Mouse (Mus musculus): ENCODE results near the gene Olfr323. TPM values are rescaled to one million over a fixed set of nuclear protein-coding genes. Genes with fewer than 3 reads are reported as not detected.

The Olfr323 gene
- polyA plus RNA-seq, 1 experiment from 2014 or later, result not detected

GRCm38 (mm10) chr11:58626146-58626545 is 4.2 kb downstream of the Olfr323 start:
- no peak overlapping the region for H3K27ac ChIP-seq
- H3K27me3 ChIP-seq, result no peaks in the 10 kb centered on the region
- no peaks in the 10 kb centered on the region for H3K36me3 ChIP-seq (replicated peaks)
- WGBS, result 47% methylated on average over 4 of the region's 4 CpGs
- no peak for ATAC-seq (ENCODE audit: low FRiP score)
- H3K9ac ChIP-seq, result no peak overlapping the region
- H3K4me2 ChIP-seq, result no peak overlapping the region
- no peaks in the 10 kb centered on the region for H3K4me1 ChIP-seq
- no peak overlapping the region for H3K4me3 ChIP-seq (replicated peaks)
- no peaks in the 10 kb centered on the region for H3K9me3 ChIP-seq

- Histone ChIP-seq H3K4me3 (replicated peaks) (no peak overlapping the region), H3K36me3 (replicated peaks) (no peaks in the 10 kb centered on the region), H3K27me3 (0 out of 2 replicates have a peak, but pooled peaks cover 5% of the 10 kb centered on the region), H3K4me1 (no peaks in the 10 kb centered on the region), H3K4me2 (no peak overlapping the region), H3K9me3 (no peaks in the 10 kb centered on the region), H3K9ac (no peak overlapping the region), H3K27ac (no peak overlapping the region)
- no peak for ATAC-seq (ENCODE audit: low FRiP score)
- 62% methylated on average over 6 of the region's 6 CpGs for WGBS
These were observed 11.5 kb downstream of the Olfr323 start for GRCm38 (mm10) chr11:58618793-58619192.

DNA sequence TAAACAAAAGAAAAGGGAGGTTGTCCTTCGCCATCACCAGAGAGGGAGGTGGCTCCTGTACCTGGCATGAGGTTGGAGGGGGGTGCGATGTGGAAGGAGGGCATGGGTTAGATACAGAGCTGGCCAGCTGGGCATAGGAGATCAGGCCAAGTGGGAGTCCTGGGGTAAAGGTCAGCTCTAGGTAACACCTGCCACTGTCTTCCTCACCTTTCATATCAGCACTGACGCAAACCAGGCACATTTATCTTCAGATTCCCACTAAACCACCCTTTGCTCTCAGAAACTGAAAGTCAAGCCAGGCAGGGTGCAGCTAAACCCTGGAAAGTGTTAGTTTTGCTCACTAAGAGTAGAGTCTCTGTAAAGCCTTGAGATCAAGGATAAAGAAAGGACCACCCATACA is 11.9 kb downstream of the Olfr323 start:
- Histone ChIP-seq H3K4me3 (replicated peaks) (no peak overlapping the region), H3K27ac (no peak overlapping the region), H3K4me2 (no peak overlapping the region), H3K4me1 (no peaks in the 10 kb centered on the region), H3K27me3 (0 out of 2 replicates have a peak, but pooled peaks cover 5% of the 10 kb centered on the region), H3K9me3 (no peaks in the 10 kb centered on the region), H3K9ac (no peak overlapping the region), H3K36me3 (replicated peaks) (no peaks in the 10 kb centered on the region)
- WGBS, result 71% methylated on average over 3 of the region's 3 CpGs
- no peak for ATAC-seq (ENCODE audit: low FRiP score)

- WGBS, result 91% methylated on average over 4 of the region's 4 CpGs
- H3K4me2 ChIP-seq, result no peak within 1 kb of the TSS
- H3K4me3 ChIP-seq (replicated peaks), result no peak within 1 kb of the TSS
- no peaks in the 10 kb centered on the region for H3K9me3 ChIP-seq
- H3K9ac ChIP-seq, result no peak within 1 kb of the TSS
- no peak within 1 kb of the TSS for H3K27ac ChIP-seq
- H3K36me3 ChIP-seq (replicated peaks), result no peaks in the 10 kb centered on the region
- H3K4me1 ChIP-seq, result no peaks in the 10 kb centered on the region
- H3K27me3 ChIP-seq, result 0 out of 2 replicates have a peak, but pooled peaks cover 5% of the 10 kb centered on the region
- ATAC-seq (ENCODE audit: low FRiP score), result no peak
These were observed 14.3 kb downstream of the Olfr323 start, which contains the start of gene 2210407C18Rik for GRCm38 (mm10) chr11:58615975-58616374. TSS of gene 2210407C18Rik (minus strand) at chr11:58616075.

DNA sequence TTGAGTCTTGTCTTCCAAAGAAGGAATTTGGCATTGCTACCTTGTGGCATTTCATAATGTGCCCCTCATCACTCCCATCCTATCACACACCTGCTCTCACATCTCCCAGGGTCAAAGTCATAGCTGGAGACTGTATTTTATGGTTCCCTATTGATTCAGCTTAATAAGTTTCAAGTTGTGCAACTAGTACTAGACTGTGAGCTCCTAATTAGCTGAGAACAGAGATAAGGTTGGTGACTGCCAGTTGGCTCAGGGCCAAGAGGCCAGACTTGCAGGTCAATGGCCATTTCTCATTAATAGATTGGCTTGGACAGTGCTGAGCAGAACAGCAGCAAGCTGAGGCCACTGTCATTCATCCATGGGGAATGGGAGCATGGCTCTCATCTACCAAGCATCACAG is 15.8 kb downstream of the Olfr323 start:
- no peak for ATAC-seq (ENCODE audit: low FRiP score)
- no peaks in the 10 kb centered on the region for H3K9me3 ChIP-seq
- no peak overlapping the region for H3K9ac ChIP-seq
- H3K4me1 ChIP-seq, result no peaks in the 10 kb centered on the region
- no peaks in the 10 kb centered on the region for H3K36me3 ChIP-seq (replicated peaks)
- H3K4me3 ChIP-seq (replicated peaks), result no peak overlapping the region
- H3K27ac ChIP-seq, result no peak overlapping the region
- 0 out of 2 replicates have a peak, but pooled peaks cover 5% of the 10 kb centered on the region for H3K27me3 ChIP-seq
- H3K4me2 ChIP-seq, result no peak overlapping the region

- Histone ChIP-seq H3K4me1 (no peaks in the 10 kb centered on the region), H3K9ac (no peak overlapping the region), H3K4me3 (replicated peaks) (no peak overlapping the region), H3K27ac (no peak overlapping the region), H3K9me3 (no peaks in the 10 kb centered on the region), H3K4me2 (no peak overlapping the region), H3K27me3 (0 out of 2 replicates have a peak, but pooled peaks cover 5% of the 10 kb centered on the region), H3K36me3 (replicated peaks) (no peaks in the 10 kb centered on the region)
- 85% methylated on average over 3 of the region's 3 CpGs for WGBS
- no peak for ATAC-seq (ENCODE audit: low FRiP score)
These were observed 16.9 kb downstream of the Olfr323 start for GRCm38 (mm10) chr11:58613359-58613758.

GRCm38 (mm10) chr11:58607030-58607429 is 23.3 kb downstream of the Olfr323 start:
- Histone ChIP-seq H3K9me3 (no peaks in the 10 kb centered on the region), H3K9ac (no peak overlapping the region), H3K36me3 (replicated peaks) (no peaks in the 10 kb centered on the region), H3K4me1 (no peaks in the 10 kb centered on the region), H3K4me2 (no peak overlapping the region), H3K4me3 (replicated peaks) (no peak overlapping the region), H3K27me3 (no peaks in the 10 kb centered on the region), H3K27ac (no peak overlapping the region)
- ATAC-seq (ENCODE audit: low FRiP score), result no peak
- 86% methylated on average over 6 of the region's 6 CpGs for WGBS

DNA sequence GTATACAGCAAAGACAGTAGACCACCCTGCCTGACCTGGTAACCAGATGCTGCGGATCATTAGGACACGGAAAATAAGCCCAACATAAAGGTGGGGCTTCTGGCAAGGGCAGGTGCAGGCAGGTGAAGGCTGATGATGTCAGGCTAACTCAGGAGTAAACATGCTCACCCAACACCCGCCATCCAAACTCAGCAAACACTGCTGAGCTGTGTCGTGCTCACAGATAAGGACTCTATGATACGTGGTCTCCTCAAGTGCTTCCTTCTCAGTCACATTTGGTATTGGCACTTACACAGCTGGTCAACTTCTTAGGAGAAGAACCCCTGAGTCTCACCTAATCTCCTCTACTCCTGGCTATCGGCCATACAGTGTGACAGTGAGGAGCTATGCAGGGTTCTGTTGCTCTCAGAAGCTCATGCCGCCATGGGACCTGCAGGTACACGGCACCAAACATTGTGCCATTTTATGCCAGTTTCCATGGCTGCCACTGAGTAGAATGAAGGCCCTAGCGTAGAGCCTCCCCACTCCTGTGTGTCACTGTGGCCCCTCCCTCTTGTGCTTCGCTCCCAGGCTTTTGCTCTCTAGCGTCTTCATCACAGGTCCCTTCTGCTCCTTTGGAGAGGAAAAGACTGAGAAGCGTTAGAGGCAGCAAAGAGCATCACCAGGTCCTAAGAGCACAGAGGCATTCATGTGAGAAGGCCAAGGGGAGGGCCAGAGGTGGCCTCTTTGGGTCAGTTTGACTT is 24.0 kb downstream of the Olfr323 start:
- Histone ChIP-seq H3K9me3 (no peaks in the 10 kb centered on the region), H3K4me2 (no peak overlapping the region), H3K4me1 (no peaks in the 10 kb centered on the region), H3K27me3 (no peaks in the 10 kb centered on the region), H3K36me3 (replicated peaks) (no peaks in the 10 kb centered on the region), H3K4me3 (replicated peaks) (no peak overlapping the region), H3K27ac (no peak overlapping the region), H3K9ac (no peak overlapping the region)
- 95% methylated on average over 12 of the region's 12 CpGs for WGBS
- ATAC-seq (ENCODE audit: low FRiP score), result no peak

DNA sequence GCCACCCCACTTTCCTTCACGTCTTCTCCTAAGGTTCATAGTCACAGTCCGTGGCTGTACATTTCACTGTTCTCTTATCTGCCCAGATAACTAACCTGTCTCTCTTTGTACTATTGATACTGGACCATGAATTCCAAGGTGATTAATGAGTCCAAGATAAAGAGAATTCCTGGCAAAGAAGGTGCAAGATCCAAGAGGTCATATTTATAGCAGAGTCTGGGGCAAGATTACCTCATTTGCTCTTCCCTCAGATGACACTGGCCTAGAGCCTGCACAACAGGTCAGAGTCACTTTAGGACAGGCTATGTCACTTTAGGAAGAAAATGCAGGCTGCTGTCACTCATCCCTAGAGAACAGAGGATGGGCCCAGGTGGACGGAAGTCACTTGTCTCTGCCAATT is 25.1 kb downstream of the Olfr323 start:
- H3K4me1 ChIP-seq, result no peaks in the 10 kb centered on the region
- ATAC-seq (ENCODE audit: low FRiP score), result no peak
- H3K4me2 ChIP-seq, result no peak overlapping the region
- H3K36me3 ChIP-seq (replicated peaks), result no peaks in the 10 kb centered on the region
- H3K9ac ChIP-seq, result no peak overlapping the region
- 93% methylated on average over 3 of the region's 3 CpGs for WGBS
- no peak overlapping the region for H3K27ac ChIP-seq
- H3K4me3 ChIP-seq (replicated peaks), result no peak overlapping the region
- H3K9me3 ChIP-seq, result no peaks in the 10 kb centered on the region
- H3K27me3 ChIP-seq, result no peaks in the 10 kb centered on the region

- no peak overlapping the region for H3K27ac ChIP-seq
- no peak overlapping the region for H3K4me3 ChIP-seq (replicated peaks)
- 85% methylated on average over 2 of the region's 2 CpGs for WGBS
- H3K36me3 ChIP-seq (replicated peaks), result no peaks in the 10 kb centered on the region
- H3K27me3 ChIP-seq, result no peaks in the 10 kb centered on the region
- no peak overlapping the region for H3K4me2 ChIP-seq
- no peak for ATAC-seq (ENCODE audit: low FRiP score)
- no peak overlapping the region for H3K9ac ChIP-seq
- H3K9me3 ChIP-seq, result no peaks in the 10 kb centered on the region
- no peaks in the 10 kb centered on the region for H3K4me1 ChIP-seq
These were observed 25.6 kb downstream of the Olfr323 start for GRCm38 (mm10) chr11:58604688-58605087.

GRCm38 (mm10) chr11:58602800-58603560 is 27.3 kb downstream of the Olfr323 start:
- H3K27me3 ChIP-seq, result no peaks in the 10 kb centered on the region
- H3K27ac ChIP-seq, result no peak overlapping the region
- H3K36me3 ChIP-seq (replicated peaks), result no peaks in the 10 kb centered on the region
- H3K4me2 ChIP-seq, result no peak overlapping the region
- no peak overlapping the region for H3K9ac ChIP-seq
- ATAC-seq (ENCODE audit: low FRiP score), result no peak
- H3K4me3 ChIP-seq (replicated peaks), result no peak overlapping the region
- H3K9me3 ChIP-seq, result no peaks in the 10 kb centered on the region
- WGBS, result 85% methylated on average over 6 of the region's 6 CpGs
- H3K4me1 ChIP-seq, result no peaks in the 10 kb centered on the region

GRCm38 (mm10) chr11:58602062-58602461 is 28.2 kb downstream of the Olfr323 start:
- Histone ChIP-seq H3K9me3 (no peaks in the 10 kb centered on the region), H3K27ac (no peak overlapping the region), H3K27me3 (no peaks in the 10 kb centered on the region), H3K4me1 (no peaks in the 10 kb centered on the region), H3K9ac (no peak overlapping the region), H3K4me2 (no peak overlapping the region), H3K4me3 (replicated peaks) (no peak overlapping the region), H3K36me3 (replicated peaks) (no peaks in the 10 kb centered on the region)
- ATAC-seq (ENCODE audit: low FRiP score), result no peak

GRCm38 (mm10) chr11:58597837-58598236 is 32.5 kb downstream of the Olfr323 start:
- Histone ChIP-seq H3K4me2 (no peak overlapping the region), H3K9ac (no peak overlapping the region), H3K9me3 (no peaks in the 10 kb centered on the region), H3K27ac (no peak overlapping the region), H3K36me3 (replicated peaks) (no peaks in the 10 kb centered on the region), H3K27me3 (no peaks in the 10 kb centered on the region), H3K4me1 (no peaks in the 10 kb centered on the region), H3K4me3 (replicated peaks) (no peak overlapping the region)
- no peak for ATAC-seq (ENCODE audit: low FRiP score)
- 93% methylated on average over 13 of the region's 13 CpGs for WGBS
